Mouse (Mus musculus) heart, postnatal 25 days (tissue): ENCODE results near the gene Bdkrb2. TPM values are rescaled to one million over a fixed set of nuclear protein-coding genes. Genes with fewer than 3 reads are reported as not detected.

ENCODE experiments used
- DNase-seq: peaks from one replicate; pipeline ENCODE4 v3.0.0; 2022; ENCODE audit warnings: low spot score
- intact Hi-C: fragments of 180-260 bp; cut with DNase I; formaldehyde crosslinking; loops from one replicate; pipeline ENCODE4 v1.15.1; 2025
- total RNA-seq, 2 experiments: library from RNA; stranded (reverse); gene quantifications; 2 replicates each; pipeline ENCODE4 v1.2.3; 2021

Bdkrb2 gene
- total RNA-seq, 2 experiments from 2014 or later = 0.59 to 0.88 TPM

- intact Hi-C loops = no loop called here
- no peak for DNase-seq
Measured at GRCm38 (mm10) chr12:105544872-105545271, 18.2 kb upstream of the Bdkrb2 start.

- DNase-seq = no peak
Measured at GRCm38 (mm10) chr12:105545696-105546435, 17.2 kb upstream of the Bdkrb2 start.

GRCm38 (mm10) chr12:105546538-105546937 is 16.5 kb upstream of the Bdkrb2 start:
- DNase-seq = no peak
- intact Hi-C loops = no loop called here

More at GRCm38 (mm10) chr12:105545696-105546435, 17.2 kb upstream of the Bdkrb2 start:
- intact Hi-C loops = no loop called here

- no peak for DNase-seq
- intact Hi-C loops = no loop called here
Measured at GRCm38 (mm10) chr12:105547151-105547550, 15.9 kb upstream of the Bdkrb2 start.

GRCm38 (mm10) chr12:105548001-105548400 is 15.0 kb upstream of the Bdkrb2 start:
- DNase-seq = no peak
- intact Hi-C loops = no loop called here

GRCm38 (mm10) chr12:105548881-105549280 is 14.1 kb upstream of the Bdkrb2 start:
- intact Hi-C loops = no loop called here
- no peak for DNase-seq

GRCm38 (mm10) chr12:105549835-105550802 is 12.9 kb upstream of the Bdkrb2 start:
- DNase-seq = no peak
- intact Hi-C loops = no loop called here

- DNase-seq = no peak
- intact Hi-C loops = no loop called here
Measured at GRCm38 (mm10) chr12:105551551-105551989, 11.5 kb upstream of the Bdkrb2 start.

GRCm38 (mm10) chr12:105554151-105554772 is 8.8 kb upstream of the Bdkrb2 start:
- DNase-seq = no peak
- intact Hi-C loops = no loop called here

GRCm38 (mm10) chr12:105555172-105555571 is 7.9 kb upstream of the Bdkrb2 start:
- intact Hi-C loops = no loop called here
- no peak for DNase-seq

- intact Hi-C loops = no loop called here
- peak; percentile 65 for DNase-seq
Measured at GRCm38 (mm10) chr12:105557250-105557925, 5.6 kb upstream of the Bdkrb2 start.

- intact Hi-C loops = no loop called here
Measured at GRCm38 (mm10) chr12:105561007-105561534, 2.0 kb upstream of the Bdkrb2 start.

GRCm38 (mm10) chr12:105562056-105562820 is 788 bp upstream of the Bdkrb2 start:
- no peak for DNase-seq
- intact Hi-C loops = no loop called here

More at GRCm38 (mm10) chr12:105561007-105561534, 2.0 kb upstream of the Bdkrb2 start:
- no peak for DNase-seq

- no peak for DNase-seq
- intact Hi-C loops = loop anchor here (2.0 kb wide), 1 partner anchor 21 kb away; no protein-coding TSS in a partner anchor
Measured at GRCm38 (mm10) chr12:105563726-105564275, 775 bp downstream of the Bdkrb2 start.

- intact Hi-C loops = loop anchor here (2.0 kb wide), 1 partner anchor 20 kb away; no protein-coding TSS in a partner anchor
- no peak for DNase-seq
Measured at GRCm38 (mm10) chr12:105565221-105565620, 2.2 kb downstream of the Bdkrb2 start.

- intact Hi-C loops = no loop called here
- no peak for DNase-seq
Measured at GRCm38 (mm10) chr12:105571867-105572266, 8.8 kb downstream of the Bdkrb2 start.

- DNase-seq = no peak
- intact Hi-C loops = no loop called here
Measured at GRCm38 (mm10) chr12:105572622-105573021, 9.6 kb downstream of the Bdkrb2 start.

- intact Hi-C loops = no loop called here
- DNase-seq = no peak
Measured at GRCm38 (mm10) chr12:105574356-105574755, 11.3 kb downstream of the Bdkrb2 start.
